Mouse (Mus musculus) left cerebral cortex, postnatal 4 days (tissue): ENCODE results near the gene Sbno1. TPM values are rescaled to one million over a fixed set of nuclear protein-coding genes. Genes with fewer than 3 reads are reported as not detected.
"Not testable (repeated sequence)": the region's sequence is repeated elsewhere in the genome, so short reads cannot be mapped to it uniquely, and the experiment has no call there.

Experiments used
- DNase-seq: peaks from one replicate; pipeline ENCODE4 v3.0.0-alpha.2; 2022
- intact Hi-C: fragments of 180-260 bp; cut with DNase I; formaldehyde crosslinking; loops from one replicate; pipeline ENCODE4 v1.15.1; 2025
- total RNA-seq, 2 experiments: library from RNA; stranded (reverse); gene quantifications; 2 replicates each; pipeline ENCODE4 v1.2.3; 2021

Sbno1 gene
- total RNA-seq, 2 experiments from 2014 or later = 126 to 131 TPM

- intact Hi-C loops = no loop called here
- no peak for DNase-seq
Measured at GRCm38 (mm10) chr5:124377149-124377548, 48.7 kb downstream of the Sbno1 start.

- intact Hi-C loops = no loop called here
- no peak for DNase-seq
Measured at GRCm38 (mm10) chr5:124376401-124376800, 49.4 kb downstream of the Sbno1 start.

GRCm38 (mm10) chr5:124374298-124374697 is 51.5 kb downstream of the Sbno1 start:
- intact Hi-C loops = loop anchor here (5.0 kb wide), 1 partner anchor 33 kb away; no protein-coding TSS in a partner anchor
- DNase-seq = no peak

GRCm38 (mm10) chr5:124366721-124367120 is 59.1 kb downstream of the Sbno1 start:
- intact Hi-C loops = no loop called here
- DNase-seq = no peak

- DNase-seq = no peak
- intact Hi-C loops = no loop called here
Measured at GRCm38 (mm10) chr5:124365754-124366153, 60.0 kb downstream of the Sbno1 start.

GRCm38 (mm10) chr5:124364173-124364918 is 61.5 kb downstream of the Sbno1 start:
- intact Hi-C loops = no loop called here
- no peak for DNase-seq

GRCm38 (mm10) chr5:124362982-124363381 is 62.8 kb downstream of the Sbno1 start, which contains the start of gene Cdk2ap1:
Gene Cdk2ap1 (minus strand): TSS chr5:124363082.
- DNase-seq, intact Hi-C loops: not testable (repeated sequence)

- intact Hi-C loops = loop anchor here (5.0 kb wide), 1 partner anchor 178 kb away; no protein-coding TSS in a partner anchor
- DNase-seq = no peak
Measured at GRCm38 (mm10) chr5:124359641-124360040, 66.2 kb downstream of the Sbno1 start.

- intact Hi-C loops = loop anchor here (5.0 kb wide), 1 partner anchor 181 kb away; no protein-coding TSS in a partner anchor
Measured at GRCm38 (mm10) chr5:124356695-124357094, 69.1 kb downstream of the Sbno1 start.

GRCm38 (mm10) chr5:124355425-124355959 is 70.3 kb downstream of the Sbno1 start:
- intact Hi-C loops = loop anchor here (5.0 kb wide), 1 partner anchor 182 kb away; no protein-coding TSS in a partner anchor
- DNase-seq = peak; percentile 9

More at GRCm38 (mm10) chr5:124356695-124357094, 69.1 kb downstream of the Sbno1 start:
- DNase-seq = no peak

- DNase-seq = peak; percentile 62
- intact Hi-C loops = loop anchor here (5.0 kb wide), 1 partner anchor 183 kb away; no protein-coding TSS in a partner anchor
Measured at GRCm38 (mm10) chr5:124354574-124355424, 71.0 kb downstream of the Sbno1 start.

GRCm38 (mm10) chr5:124353726-124354547 is 71.9 kb downstream of the Sbno1 start:
- intact Hi-C loops = no loop called here
- DNase-seq = peak; percentile 31

GRCm38 (mm10) chr5:124353011-124353725 is 72.6 kb downstream of the Sbno1 start:
- peak; percentile 63 for DNase-seq
- intact Hi-C loops = no loop called here

- intact Hi-C loops = no loop called here
- DNase-seq = peak; percentile 94
Measured at GRCm38 (mm10) chr5:124352141-124352920, 73.5 kb downstream of the Sbno1 start.

GRCm38 (mm10) chr5:124351604-124352003 is 74.2 kb downstream of the Sbno1 start:
- no peak for DNase-seq
- intact Hi-C loops = no loop called here

- DNase-seq = peak; percentile 96
- intact Hi-C loops = no loop called here
Measured at GRCm38 (mm10) chr5:124351111-124351560, 74.7 kb downstream of the Sbno1 start.

GRCm38 (mm10) chr5:124350350-124350749 is 75.5 kb downstream of the Sbno1 start:
- intact Hi-C loops = no loop called here
- no peak for DNase-seq

GRCm38 (mm10) chr5:124349196-124349595 is 76.6 kb downstream of the Sbno1 start:
- DNase-seq = peak; percentile 78

GRCm38 (mm10) chr5:124342897-124343296 is 82.9 kb downstream of the Sbno1 start:
- no peak for DNase-seq
- intact Hi-C loops = no loop called here

More at GRCm38 (mm10) chr5:124349196-124349595, 76.6 kb downstream of the Sbno1 start:
- intact Hi-C loops = no loop called here
